Mouse (Mus musculus) liver, postnatal 0 days (tissue): ENCODE results near the gene Ifitm1. TPM values are rescaled to one million over a fixed set of nuclear protein-coding genes. Genes with fewer than 3 reads are reported as not detected.
"Not testable (repeated sequence)": the region's sequence is repeated elsewhere in the genome, so short reads cannot be mapped to it uniquely, and the experiment has no call there.

ENCODE experiments used
- ATAC-seq: fragments of 200-750 bp; cut with Nextera tagmentation; 2 replicates; pipeline ENCODE4 v1.8.0; 2017; ENCODE audit warnings: mild to moderate bottlenecking, moderate library complexity
- DNase-seq: peaks from one replicate; pipeline ENCODE4 v3.0.0-alpha.2; 2016
- H3K27ac ChIP-seq: fragments of 300-500 bp; sonication (generic); 2 replicates; pipeline ENCODE4 v1.5.1; 2014; ENCODE audit warnings: antibody characterized with exemption, moderate library complexity, mild to moderate bottlenecking, low read depth
- H3K27me3 ChIP-seq: fragments of 300-500 bp; sonication (generic); 2 replicates; pipeline ENCODE4 v1.6.1; 2014; ENCODE audit warnings: low read length, control low read depth, mixed read lengths; ENCODE audit not compliant: insufficient read depth
- H3K36me3 ChIP-seq: fragments of 300-500 bp; sonication (generic); replicated peaks from 2 replicates; pipeline ENCODE4 v1.6.1; 2014; ENCODE audit warnings: mild to moderate bottlenecking, control low read depth, low read length, moderate library complexity, mixed read lengths; ENCODE audit not compliant: insufficient read depth
- H3K4me1 ChIP-seq: fragments of 300-500 bp; sonication (generic); 2 replicates; pipeline ENCODE4 v1.6.1; 2014; ENCODE audit warnings: antibody characterized with exemption, mild to moderate bottlenecking, control low read depth; ENCODE audit not compliant: insufficient read depth
- H3K4me2 ChIP-seq: fragments of 300-500 bp; sonication (generic); 2 replicates; pipeline ENCODE4 v1.6.1; 2014; ENCODE audit warnings: low read depth, mild to moderate bottlenecking, low read length, moderate library complexity, mixed read lengths
- H3K4me3 ChIP-seq: fragments of 300-500 bp; sonication (generic); 2 replicates; pipeline ENCODE4 v1.5.1; 2014; ENCODE audit warnings: low read depth, low read length
- H3K9ac ChIP-seq: fragments of 300-500 bp; sonication (generic); replicated peaks from 2 replicates; pipeline ENCODE4 v1.6.1; 2014; ENCODE audit warnings: mild to moderate bottlenecking, moderate library complexity
- H3K9me3 ChIP-seq: fragments of 300-500 bp; sonication (generic); 2 replicates; pipeline ENCODE4 v1.6.1; 2016; ENCODE audit warnings: mild to moderate bottlenecking, control low read depth, low read length, mixed read lengths
- CTCF ChIP-seq: sonication (generic); IDR thresholded peaks from 2 replicates; pipeline ENCODE4 v1.5.1; 2016; ENCODE audit warnings: antibody characterized with exemption, low read depth
- EP300 ChIP-seq: IDR thresholded peaks from 2 replicates; pipeline ENCODE4 v1.6.1; 2016; ENCODE audit warnings: antibody characterized with exemption, low read depth, mild to moderate bottlenecking
- WGBS: fragments of 180-500 bp; shearing (Covaris S2); extraction: QIAGEN DNeasy Blood & Tissue Kit; methylation state at CpG from one replicate; pipeline ENCODE4 v1.1.7; 2014; ENCODE audit not compliant: insufficient replicate concordance; 5-methylcytosine and 5-hydroxymethylcytosine counted together
- polyA plus RNA-seq: library from polyadenylated mRNA; unstranded; fragments of >200 nt; fragmentation: Nextera tagmentation; extraction: Ambion mirVana; gene quantifications from 2 replicates; pipeline ENCODE4 v1.2.1, GENCODE M21; 2015

The Ifitm1 gene
- polyA plus RNA-seq, 1 experiment from 2014 or later: 38.6 TPM

- Histone ChIP-seq H3K9me3 (no peaks in the 10 kb centered on the region), H3K4me2 (peak overlapping the region; percentile 80), H3K27ac (peak overlapping the region; percentile 86), H3K36me3 (0 out of 2 replicates have a peak, but pooled peaks cover 4% of the 10 kb centered on the region), H3K27me3 (no peaks in the 10 kb centered on the region), H3K4me1 (peaks cover 27% of the 10 kb centered on the region), H3K9ac (0 out of 2 replicates have a peak overlapping the region, but pooled peaks have one; percentile 8), H3K4me3 (peak overlapping the region; percentile 66; the same call in 1 of the 2 replicates)
- TF ChIP-seq CTCF: no peak
- peak; percentile 72 for TF ChIP-seq EP300
- no peak; the same call in 1 of the 2 replicates for ATAC-seq
- 37% methylated on average over 6 of the region's 6 CpGs for WGBS
- DNase-seq: peak; percentile 57
These were observed 10.5 kb upstream of the Ifitm1 start for GRCm38 (mm10) chr7:140956556-140956869.

GRCm38 (mm10) chr7:140959181-140959901, 7.7 kb upstream of the Ifitm1 start:
- no peak overlapping the region for H3K27ac ChIP-seq
- TF ChIP-seq EP300 (no peak), CTCF (peak; percentile 69)
- H3K4me2 ChIP-seq: no peak overlapping the region
- H3K9me3 ChIP-seq: no peaks in the 10 kb centered on the region
- no peak overlapping the region for H3K9ac ChIP-seq
- no peak overlapping the region for H3K4me3 ChIP-seq
- H3K36me3 ChIP-seq: no peaks in the 10 kb centered on the region
- WGBS: 13% methylated on average over 9 of the region's 9 CpGs
- peaks cover 13% of the 10 kb centered on the region for H3K4me1 ChIP-seq
- no peaks in the 10 kb centered on the region for H3K27me3 ChIP-seq
- ATAC-seq (no peak), DNase-seq (peak; percentile 62)

GRCm38 (mm10) chr7:140960026-140960425, 7.0 kb upstream of the Ifitm1 start:
- H3K9ac ChIP-seq: no peak overlapping the region
- H3K36me3 ChIP-seq: no peaks in the 10 kb centered on the region
- H3K9me3 ChIP-seq: no peaks in the 10 kb centered on the region
- H3K27me3 ChIP-seq: no peaks in the 10 kb centered on the region
- H3K27ac ChIP-seq: no peak overlapping the region
- H3K4me3 ChIP-seq: no peak overlapping the region
- TF ChIP-seq CTCF: no peak
- no peak for TF ChIP-seq EP300
- 63% methylated on average over 5 of the region's 5 CpGs for WGBS
- H3K4me1 ChIP-seq: peaks cover 10% of the 10 kb centered on the region
- no peak for DNase-seq
- ATAC-seq: no peak
- H3K4me2 ChIP-seq: no peak overlapping the region

- DNase-seq: no peak
- Histone ChIP-seq H3K9ac (no peak overlapping the region), H3K27me3 (no peaks in the 10 kb centered on the region), H3K4me2 (no peak overlapping the region), H3K27ac (no peak overlapping the region), H3K4me1 (peaks cover 5% of the 10 kb centered on the region), H3K4me3 (no peak overlapping the region), H3K9me3 (no peaks in the 10 kb centered on the region), H3K36me3 (no peaks in the 10 kb centered on the region)
- no peak for TF ChIP-seq EP300
- WGBS: 68% methylated on average over 2 of the region's 2 CpGs
- ATAC-seq: no peak
These were observed 5.6 kb upstream of the Ifitm1 start for GRCm38 (mm10) chr7:140961416-140961815.

GRCm38 (mm10) chr7:140962733-140963132, 4.3 kb upstream of the Ifitm1 start:
- no peak overlapping the region for H3K4me2 ChIP-seq
- no peak overlapping the region for H3K4me3 ChIP-seq
- H3K9me3 ChIP-seq: no peaks in the 10 kb centered on the region
- no peak for DNase-seq
- H3K9ac ChIP-seq: no peak overlapping the region
- TF ChIP-seq EP300 (no peak), CTCF (no peak)
- ATAC-seq: no peak
- peaks cover 6% of the 10 kb centered on the region; the same call in 1 of the 2 replicates for H3K4me1 ChIP-seq
- H3K27me3 ChIP-seq: no peaks in the 10 kb centered on the region
- 81% methylated on average over 2 of the region's 2 CpGs for WGBS
- H3K27ac ChIP-seq: no peak overlapping the region
- no peaks in the 10 kb centered on the region for H3K36me3 ChIP-seq

GRCm38 (mm10) chr7:140967862-140968591, 1.0 kb downstream of the Ifitm1 start:
- ATAC-seq (no peak), DNase-seq (no peak)
- Histone ChIP-seq H3K4me2 (no peak overlapping the region), H3K27me3 (no peaks in the 10 kb centered on the region), H3K4me1 (peaks cover 6% of the 10 kb centered on the region; the same call in 1 of the 2 replicates), H3K36me3 (no peaks in the 10 kb centered on the region), H3K27ac (0 out of 2 replicates have a peak overlapping the region, but pooled peaks have one; percentile 1), H3K9me3 (no peaks in the 10 kb centered on the region), H3K9ac (no peak overlapping the region), H3K4me3 (no peak overlapping the region)
- 18% methylated on average over 14 of the region's 14 CpGs for WGBS
- TF ChIP-seq CTCF (no peak), EP300 (no peak)

GRCm38 (mm10) chr7:140968710-140969109, 1.7 kb downstream of the Ifitm1 start:
- H3K9me3 ChIP-seq, ATAC-seq, H3K9ac ChIP-seq, H3K36me3 ChIP-seq, H3K4me3 ChIP-seq, H3K4me1 ChIP-seq, DNase-seq, H3K27me3 ChIP-seq, H3K4me2 ChIP-seq: not testable (repeated sequence)
- 36% methylated on average over 3 of the region's 3 CpGs for WGBS
- 0 out of 2 replicates have a peak overlapping the region, but pooled peaks have one; percentile 1 for H3K27ac ChIP-seq
